Mouse (Mus musculus) olfactory bulb, adult 2 months (tissue): ENCODE data around the gene Mab21l3.

Experiments
- CTCF ChIP-seq: fragments of 200-500 bp; IDR thresholded peaks from 2 replicates; pipeline ENCODE4 v1.5.1; 2012; ENCODE audit warnings: low read depth, mild to moderate bottlenecking, low read length, moderate library complexity; ENCODE audit not compliant: insufficient read depth
- POLR2A ChIP-seq: fragments of 200-500 bp; IDR thresholded peaks from 2 replicates; pipeline ENCODE4 v1.6.1; 2012; ENCODE audit warnings: mild to moderate bottlenecking, low read depth, low read length, moderate library complexity; ENCODE audit not compliant: insufficient read depth

- TF ChIP-seq CTCF (no peak), POLR2A (no peak)
Observed at GRCm38 (mm10) chr3:101878136-101878535, 29.4 kb upstream of the Mab21l3 start.
